Mouse (Mus musculus) hindbrain, embryonic 11.5 days (tissue): Measurements from ENCODE around the gene Prkn. TPM values are rescaled to one million over a fixed set of nuclear protein-coding genes. Genes with fewer than 3 reads are reported as not detected.

ENCODE experiments used
- ATAC-seq: fragments of 200-750 bp; cut with Nextera tagmentation; 2 replicates; pipeline ENCODE4 v1.8.0; 2017; ENCODE audit warnings: mild to moderate bottlenecking, moderate TSS enrichment, moderate library complexity; ENCODE audit not compliant: low FRiP score
- DNase-seq: peaks from one replicate; pipeline ENCODE4 v3.0.0-alpha.2; 2015; ENCODE audit warnings: low spot score
- H3K27ac ChIP-seq: fragments of 300-500 bp; sonication (generic); 2 replicates; pipeline ENCODE4 v1.5.1; 2014; ENCODE audit warnings: mild to moderate bottlenecking, low read depth, low read length
- H3K27me3 ChIP-seq: fragments of 300-500 bp; sonication (generic); 2 replicates; pipeline ENCODE4 v1.6.1; 2014; ENCODE audit warnings: mild to moderate bottlenecking, low read length, moderate library complexity, mixed read lengths; ENCODE audit not compliant: control insufficient read depth, insufficient read depth
- H3K36me3 ChIP-seq: fragments of 300-500 bp; sonication (generic); 2 replicates; pipeline ENCODE4 v1.6.1; 2014; ENCODE audit warnings: mild to moderate bottlenecking, low read length, moderate library complexity, mixed read lengths; ENCODE audit not compliant: control insufficient read depth, insufficient read depth
- H3K4me1 ChIP-seq: fragments of 300-500 bp; sonication (generic); replicated peaks from 2 replicates; pipeline ENCODE4 v1.6.1; 2014; ENCODE audit warnings: low read length, mixed read lengths; ENCODE audit not compliant: control insufficient read depth, insufficient read depth
- H3K4me2 ChIP-seq: fragments of 300-500 bp; sonication (generic); replicated peaks from 2 replicates; pipeline ENCODE4 v1.6.1; 2014; ENCODE audit warnings: mild to moderate bottlenecking, low read depth, low read length
- H3K4me3 ChIP-seq: fragments of 300-500 bp; sonication (generic); 2 replicates; pipeline ENCODE4 v1.5.1; 2014; ENCODE audit warnings: low read depth, low read length
- H3K9ac ChIP-seq: fragments of 300-500 bp; sonication (generic); 2 replicates; pipeline ENCODE4 v1.6.1; 2014; ENCODE audit warnings: low read depth, low read length
- H3K9me3 ChIP-seq: fragments of 300-500 bp; sonication (generic); 2 replicates; pipeline ENCODE4 v1.6.1; 2016; ENCODE audit warnings: low read length; ENCODE audit not compliant: control insufficient read depth
- WGBS: fragments of 180-500 bp; shearing (Covaris S2); extraction: QIAGEN DNeasy Blood & Tissue Kit; methylation state at CpG from one replicate; pipeline ENCODE4 v1.1.7; 2014; 5-methylcytosine and 5-hydroxymethylcytosine counted together
- polyA plus RNA-seq: library from polyadenylated mRNA; unstranded; fragments of >200 nt; fragmentation: Nextera tagmentation; extraction: Ambion mirVana; gene quantifications from 2 replicates; pipeline ENCODE4 v1.2.1, GENCODE M21; 2014

Prkn gene
- polyA plus RNA-seq, 1 experiment from 2014 or later: 1.9 TPM

GRCm38 (mm10) chr17:10947614-10948013 is 107.4 kb downstream of the Prkn start:
- H3K4me2 ChIP-seq: no peak overlapping the region
- H3K27ac ChIP-seq: no peak overlapping the region
- ATAC-seq (no peak), DNase-seq (no peak)
- H3K27me3 ChIP-seq: no peaks in the 10 kb centered on the region
- H3K9me3 ChIP-seq: no peaks in the 10 kb centered on the region
- H3K9ac ChIP-seq: no peak overlapping the region
- H3K36me3 ChIP-seq: no peaks in the 10 kb centered on the region
- 89% methylated on average over 2 of the region's 2 CpGs for WGBS
- no peaks in the 10 kb centered on the region for H3K4me1 ChIP-seq
- H3K4me3 ChIP-seq: no peak overlapping the region

GRCm38 (mm10) chr17:10959066-10959864 is 119.1 kb downstream of the Prkn start:
- ATAC-seq: no peak
- no peaks in the 10 kb centered on the region for H3K4me1 ChIP-seq
- 70% methylated on average over 10 of the region's 10 CpGs for WGBS

GRCm38 (mm10) chr17:10962151-10962550 is 122.0 kb downstream of the Prkn start:
- no peak for DNase-seq
- H3K27ac ChIP-seq: no peak overlapping the region
- H3K36me3 ChIP-seq: no peaks in the 10 kb centered on the region
- 91% methylated on average over 5 of the region's 5 CpGs for WGBS
- ATAC-seq: no peak
- H3K9ac ChIP-seq: no peak overlapping the region
- no peaks in the 10 kb centered on the region for H3K9me3 ChIP-seq
- H3K4me2 ChIP-seq: no peak overlapping the region
- no peak overlapping the region for H3K4me3 ChIP-seq
- H3K27me3 ChIP-seq: no peaks in the 10 kb centered on the region
- H3K4me1 ChIP-seq: no peaks in the 10 kb centered on the region

More at GRCm38 (mm10) chr17:10959066-10959864, 119.1 kb downstream of the Prkn start:
- Histone ChIP-seq H3K27me3 (no peaks in the 10 kb centered on the region), H3K4me2 (no peak overlapping the region), H3K27ac (no peak overlapping the region), H3K4me3 (no peak overlapping the region), H3K9ac (no peak overlapping the region), H3K36me3 (no peaks in the 10 kb centered on the region), H3K9me3 (no peaks in the 10 kb centered on the region)
- no peak for DNase-seq

GRCm38 (mm10) chr17:10982136-10982535 is 142.0 kb downstream of the Prkn start:
- no peak for DNase-seq
- H3K4me3 ChIP-seq: no peak overlapping the region
- no peak for ATAC-seq
- H3K36me3 ChIP-seq: no peaks in the 10 kb centered on the region
- H3K27me3 ChIP-seq: no peaks in the 10 kb centered on the region
- no peaks in the 10 kb centered on the region for H3K4me1 ChIP-seq
- H3K9ac ChIP-seq: no peak overlapping the region
- H3K27ac ChIP-seq: no peak overlapping the region
- WGBS: 60% methylated on average over 4 of the region's 4 CpGs
- no peaks in the 10 kb centered on the region for H3K9me3 ChIP-seq
- H3K4me2 ChIP-seq: no peak overlapping the region

- ATAC-seq (no peak), DNase-seq (no peak)
- 94% methylated on average over 4 of the region's 4 CpGs for WGBS
- Histone ChIP-seq H3K4me3 (no peak overlapping the region), H3K36me3 (no peaks in the 10 kb centered on the region), H3K4me2 (no peak overlapping the region), H3K27ac (no peak overlapping the region), H3K9me3 (no peaks in the 10 kb centered on the region), H3K9ac (no peak overlapping the region), H3K27me3 (no peaks in the 10 kb centered on the region), H3K4me1 (no peaks in the 10 kb centered on the region)
These were observed 146.9 kb downstream of the Prkn start for GRCm38 (mm10) chr17:10987040-10987439.

- Histone ChIP-seq H3K9me3 (no peaks in the 10 kb centered on the region), H3K27ac (no peak overlapping the region), H3K4me3 (no peak overlapping the region), H3K4me2 (no peak overlapping the region), H3K9ac (no peak overlapping the region), H3K4me1 (no peaks in the 10 kb centered on the region), H3K27me3 (no peaks in the 10 kb centered on the region), H3K36me3 (no peaks in the 10 kb centered on the region)
- WGBS: 80% methylated on average over 5 of the region's 5 CpGs
- ATAC-seq (no peak), DNase-seq (no peak)
These were observed 157.1 kb downstream of the Prkn start for GRCm38 (mm10) chr17:10997291-10997690.

- no peak overlapping the region for H3K9ac ChIP-seq
These were observed 183.2 kb downstream of the Prkn start for GRCm38 (mm10) chr17:11023371-11023770.

GRCm38 (mm10) chr17:11029348-11029747 is 189.2 kb downstream of the Prkn start:
- 92% methylated on average over 4 of the region's 4 CpGs for WGBS
- Histone ChIP-seq H3K4me3 (no peak overlapping the region), H3K27ac (no peak overlapping the region), H3K36me3 (no peaks in the 10 kb centered on the region), H3K27me3 (no peaks in the 10 kb centered on the region), H3K4me1 (no peaks in the 10 kb centered on the region), H3K9me3 (no peaks in the 10 kb centered on the region), H3K9ac (no peak overlapping the region), H3K4me2 (no peak overlapping the region)
- ATAC-seq (no peak), DNase-seq (no peak)

More at GRCm38 (mm10) chr17:11023371-11023770, 183.2 kb downstream of the Prkn start:
- Histone ChIP-seq H3K36me3 (no peaks in the 10 kb centered on the region), H3K4me2 (no peak overlapping the region), H3K27ac (no peak overlapping the region), H3K4me3 (no peak overlapping the region), H3K27me3 (no peaks in the 10 kb centered on the region), H3K4me1 (no peaks in the 10 kb centered on the region), H3K9me3 (no peaks in the 10 kb centered on the region)
- WGBS: 84% methylated on average over 2 of the region's 2 CpGs
- DNase-seq (no peak), ATAC-seq (no peak)

- H3K4me1 ChIP-seq: no peaks in the 10 kb centered on the region
- no peak overlapping the region for H3K4me3 ChIP-seq
- WGBS: 90% methylated on average over 4 of the region's 4 CpGs
- no peaks in the 10 kb centered on the region for H3K9me3 ChIP-seq
- no peak for ATAC-seq
- H3K9ac ChIP-seq: no peak overlapping the region
- no peak overlapping the region for H3K4me2 ChIP-seq
- H3K27me3 ChIP-seq: no peaks in the 10 kb centered on the region
- H3K36me3 ChIP-seq: no peaks in the 10 kb centered on the region
- no peak for DNase-seq
- no peak overlapping the region for H3K27ac ChIP-seq
These were observed 190.8 kb downstream of the Prkn start for GRCm38 (mm10) chr17:11030936-11031335.
